Mouse (Mus musculus): ENCODE measurements around the gene 4930467E23Rik.
"Not testable (repeated sequence)": the region's sequence is repeated elsewhere in the genome, so short reads cannot be mapped to it uniquely, and the experiment has no call there.

Gene 4930467E23Rik

GRCm38 (mm10) chr8:19781328-19782114 lies 52.1 kb downstream of the 4930467E23Rik start:
- not testable (repeated sequence) for DNase-seq

- DNase-seq = not testable (repeated sequence)
These were observed 53.4 kb downstream of the 4930467E23Rik start for GRCm38 (mm10) chr8:19782736-19783135.

GRCm38 (mm10) chr8:19783860-19784259 lies 54.5 kb downstream of the 4930467E23Rik start:
- DNase-seq = not testable (repeated sequence)

- DNase-seq = peak; percentile 100
These were observed 55.4 kb downstream of the 4930467E23Rik start for GRCm38 (mm10) chr8:19784554-19785364.

GRCm38 (mm10) chr8:19792696-19793095 lies 63.3 kb downstream of the 4930467E23Rik start:
- not testable (repeated sequence) for DNase-seq
